Mouse (Mus musculus): ENCODE results near the gene Brd4.
A peak's percentile ranks its signal among the peaks of the same experiment; 100 is the strongest.

Brd4 gene

GRCm38 (mm10) chr17:32280575-32280974 lies 3.9 kb downstream of the Brd4 start:
- no peak for DNase-seq

GRCm38 (mm10) chr17:32277201-32277600 lies 7.3 kb downstream of the Brd4 start:
- DNase-seq = no peak

GRCm38 (mm10) chr17:32275568-32275967 lies 9.0 kb downstream of the Brd4 start:
- DNase-seq = no peak

- DNase-seq = no peak
These were observed 15.4 kb downstream of the Brd4 start for GRCm38 (mm10) chr17:32269151-32269550.

- peak; percentile 73 to 75 for DNase-seq
These were observed 16.0 kb downstream of the Brd4 start for GRCm38 (mm10) chr17:32268540-32268960.

- DNase-seq = no peak
These were observed 16.4 kb downstream of the Brd4 start for GRCm38 (mm10) chr17:32268096-32268495.

- DNase-seq = no peak
These were observed 16.9 kb downstream of the Brd4 start for GRCm38 (mm10) chr17:32267617-32268016.

- DNase-seq = peak; percentile 38 to 45
These were observed 20.9 kb downstream of the Brd4 start for GRCm38 (mm10) chr17:32263672-32264071.

DNA sequence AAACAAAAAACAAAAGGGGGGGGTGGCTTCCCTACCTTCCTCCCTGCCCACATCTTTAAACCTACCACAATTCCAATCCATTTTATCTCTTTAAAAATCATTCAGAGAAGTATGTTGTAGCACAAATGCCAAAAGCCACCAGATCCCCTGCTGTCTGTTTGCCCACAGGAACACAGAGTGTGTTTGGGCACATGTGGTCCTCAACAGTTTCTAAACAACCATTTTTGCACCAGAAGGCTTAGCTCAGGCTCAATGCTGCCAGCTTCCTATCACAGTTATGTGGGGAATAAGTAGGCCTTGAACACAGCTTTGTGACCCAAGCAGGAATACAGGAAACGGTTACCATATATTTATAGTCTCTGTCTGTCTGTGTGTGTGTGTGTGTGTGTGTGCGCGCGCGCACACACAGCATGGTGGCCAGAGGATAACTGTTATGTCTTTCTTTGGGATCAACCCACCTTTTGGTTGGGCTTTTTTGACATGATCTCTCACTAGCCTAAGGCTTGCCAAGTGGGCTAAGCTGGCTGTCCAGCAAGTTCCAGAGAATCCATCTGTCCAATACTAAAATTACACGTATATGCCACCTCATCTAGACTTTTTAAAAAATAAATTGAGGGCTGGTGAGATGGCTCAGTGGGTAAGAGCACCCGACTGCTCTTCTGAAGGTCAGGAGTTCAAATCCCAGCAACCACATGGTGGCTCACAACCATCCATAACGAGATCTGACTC lies 21.5 kb downstream of the Brd4 start:
- peak; percentile 43 for DNase-seq

DNA sequence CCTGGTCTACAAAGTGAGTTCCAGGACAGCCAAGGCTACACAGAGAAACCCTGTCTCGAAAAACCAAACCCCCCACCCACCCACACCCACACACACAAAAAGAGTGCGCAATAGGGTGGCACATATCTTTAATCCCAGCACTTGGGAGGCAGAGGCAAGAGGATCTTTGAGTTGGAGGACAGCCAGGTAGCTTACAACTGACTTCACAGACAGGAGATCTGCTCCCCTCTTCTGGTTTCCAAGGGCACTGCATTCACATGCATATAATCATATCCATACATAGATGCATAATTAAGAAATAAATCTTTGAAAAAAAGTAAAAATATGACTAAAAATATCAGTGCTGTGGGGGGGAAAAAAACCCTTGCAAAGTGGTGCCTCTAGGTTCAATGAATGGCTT lies 25.7 kb downstream of the Brd4 start:
- DNase-seq = no peak

DNA sequence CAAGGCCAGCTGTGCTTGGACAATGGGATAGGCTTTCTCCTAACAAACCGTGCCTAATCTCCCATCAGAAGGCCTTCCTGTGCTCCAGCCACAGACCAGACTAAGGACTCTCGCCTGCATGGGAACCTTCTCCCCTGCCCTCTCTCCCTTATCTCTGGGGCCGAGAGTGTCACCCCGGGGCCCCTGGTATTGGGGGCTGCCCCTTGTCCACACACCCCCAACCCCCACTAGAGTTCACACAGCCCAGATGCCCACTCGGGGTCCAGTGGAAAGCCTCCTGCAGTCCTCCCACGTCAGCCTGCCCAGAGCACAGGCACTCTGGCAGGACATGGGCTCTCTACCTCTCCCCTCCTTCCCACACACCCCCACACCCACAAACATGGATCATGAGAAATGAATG lies 26.6 kb downstream of the Brd4 start:
- no peak for DNase-seq

DNA sequence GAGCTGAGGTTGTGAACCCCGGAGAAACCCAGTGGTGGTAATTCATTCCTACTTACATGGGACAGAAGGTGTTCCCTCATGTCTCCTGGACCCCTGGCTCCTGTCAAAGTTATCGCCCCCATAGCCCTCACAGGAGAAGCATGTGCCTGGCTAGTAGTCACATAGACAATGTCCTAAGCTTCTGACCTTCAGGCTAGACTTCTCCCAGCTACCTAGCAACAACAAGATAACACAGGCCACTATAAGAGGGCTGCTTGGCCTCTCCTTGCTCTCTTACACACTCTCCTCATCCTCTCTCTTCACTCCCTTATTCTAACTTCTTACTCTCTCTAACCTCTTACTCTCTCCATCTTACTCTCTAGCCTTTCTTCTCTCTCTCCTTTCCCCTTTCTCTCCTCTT lies 27.1 kb downstream of the Brd4 start:
- DNase-seq = no peak

- no peak for DNase-seq
These were observed 27.6 kb downstream of the Brd4 start for GRCm38 (mm10) chr17:32256896-32257295.

- peak; percentile 41 to 58 for DNase-seq
These were observed 31.3 kb downstream of the Brd4 start for GRCm38 (mm10) chr17:32253261-32253660.

- no peak for DNase-seq
These were observed 32.6 kb downstream of the Brd4 start for GRCm38 (mm10) chr17:32251827-32252470.

- no peak for DNase-seq
These were observed 34.5 kb downstream of the Brd4 start for GRCm38 (mm10) chr17:32250066-32250465.

- DNase-seq = no peak
These were observed 36.3 kb downstream of the Brd4 start for GRCm38 (mm10) chr17:32248192-32248591.

DNA sequence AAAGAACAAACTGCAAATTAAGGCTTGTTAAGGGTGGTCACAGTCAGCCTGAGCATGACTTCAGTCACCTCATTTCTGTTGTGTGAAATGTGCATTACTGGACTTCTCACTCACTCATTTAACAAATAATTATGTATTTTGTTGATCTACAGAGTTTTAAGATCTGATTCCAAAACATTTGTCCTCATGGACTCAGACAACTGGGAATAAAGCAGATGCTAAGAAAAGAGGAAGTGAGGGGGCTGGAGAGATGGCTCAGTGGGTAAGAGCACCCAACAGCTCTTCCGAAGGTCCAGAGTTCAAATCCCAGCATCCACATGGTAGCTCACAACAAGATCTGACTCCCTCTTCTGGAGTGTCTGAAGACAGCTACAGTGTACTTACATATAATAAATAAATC lies 36.9 kb downstream of the Brd4 start:
- no peak for DNase-seq

GRCm38 (mm10) chr17:32246117-32246516 lies 38.4 kb downstream of the Brd4 start:
- DNase-seq = no peak

DNA sequence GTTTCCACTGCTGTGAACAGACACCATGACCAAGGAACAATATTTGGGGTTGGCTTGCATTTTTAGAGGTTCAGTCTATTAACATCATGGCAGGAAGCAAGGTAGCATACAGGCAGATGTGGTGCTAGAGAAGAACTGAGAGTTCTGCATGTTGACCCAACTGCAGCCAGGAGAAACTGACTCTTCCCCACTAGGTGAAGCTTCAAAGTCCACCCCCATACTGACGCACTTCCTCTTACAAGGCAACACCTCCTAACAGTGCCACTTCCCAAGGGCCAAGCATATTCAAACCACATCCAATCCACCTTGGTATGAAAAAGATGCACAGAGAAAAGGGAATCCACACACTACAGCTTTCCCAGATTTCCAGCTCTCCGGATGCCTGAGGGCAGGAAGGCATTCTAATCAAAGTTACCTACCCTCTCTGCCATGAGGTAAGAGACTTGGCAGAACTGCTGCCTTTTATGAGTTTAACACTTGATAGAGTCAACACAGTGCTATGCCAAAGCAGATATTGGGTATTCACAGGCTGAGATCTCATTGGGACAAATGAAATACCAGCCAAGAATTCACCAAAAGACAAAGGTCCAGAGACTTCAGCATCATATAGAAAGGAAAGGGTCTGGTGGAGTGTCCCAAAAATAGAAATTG lies 43.5 kb downstream of the Brd4 start:
- DNase-seq = no peak

DNA sequence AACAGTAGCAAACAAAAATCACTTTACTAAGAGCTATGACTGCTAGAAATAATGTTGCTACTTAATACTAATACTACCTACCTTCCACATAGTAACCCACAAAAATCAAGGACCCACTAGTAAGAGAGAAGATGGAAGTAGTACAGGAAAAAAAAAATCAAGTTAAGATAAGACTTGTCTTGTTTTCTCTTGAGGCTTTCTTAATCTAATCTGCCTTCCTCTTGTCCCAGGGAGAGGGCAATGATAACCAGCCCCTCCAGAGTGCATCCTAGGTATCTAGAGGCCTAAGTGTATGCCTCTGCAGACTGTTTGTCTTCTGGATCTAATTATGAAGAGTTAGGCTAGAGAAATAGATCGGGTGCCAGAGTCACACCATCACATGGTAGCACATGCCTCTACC lies 45.9 kb downstream of the Brd4 start:
- no peak for DNase-seq

DNA sequence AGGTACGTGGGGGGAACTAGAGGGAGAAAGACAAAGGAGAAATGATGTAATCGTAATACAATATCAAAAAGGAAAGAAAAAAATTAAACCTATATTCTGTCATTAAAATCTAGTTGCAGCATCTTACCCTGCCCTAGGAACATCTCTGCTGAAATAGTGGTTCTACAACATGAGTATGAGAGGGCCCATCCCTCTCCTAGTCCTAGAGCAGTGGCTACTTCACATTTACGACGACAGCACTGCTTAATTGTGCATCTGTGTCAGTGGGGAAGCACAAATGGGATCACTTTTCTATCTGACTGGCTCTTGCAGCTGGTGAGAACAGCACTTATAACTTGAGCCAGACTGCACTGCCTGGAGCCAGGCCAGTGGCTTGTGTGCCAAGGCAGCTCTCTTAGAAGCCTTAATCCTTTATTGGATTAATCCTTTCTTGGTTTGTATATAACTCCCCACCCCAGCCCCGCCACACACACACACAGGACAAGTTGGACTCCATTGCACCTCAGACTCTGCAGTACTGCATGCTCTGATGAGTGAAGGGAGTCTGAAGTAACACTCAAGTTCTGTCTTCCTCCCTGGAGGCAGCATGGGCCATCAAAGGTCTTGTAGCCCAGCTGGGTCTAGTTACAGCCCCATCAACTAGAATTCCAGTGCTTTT lies 48.9 kb downstream of the Brd4 start:
- peak; percentile 80 to 89 for DNase-seq

DNA sequence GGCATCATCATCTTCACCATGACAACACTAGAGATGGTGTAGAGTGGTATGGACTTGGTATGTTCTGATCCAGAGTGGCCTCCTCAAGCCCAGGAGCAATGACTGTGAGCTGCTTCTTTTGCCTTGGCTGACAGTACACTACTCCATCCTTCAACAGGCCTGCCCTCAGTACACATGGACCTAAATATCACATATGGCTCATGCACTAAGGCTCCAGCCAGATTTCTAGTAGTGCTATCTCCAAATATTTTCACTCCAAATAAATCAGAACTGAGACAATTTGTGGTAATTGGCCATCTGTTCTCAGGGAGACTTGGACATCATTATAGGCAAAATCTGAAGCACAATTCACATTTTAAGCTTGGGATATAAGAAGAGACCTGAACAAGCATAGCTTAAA lies 51.3 kb downstream of the Brd4 start:
- no peak for DNase-seq

DNA sequence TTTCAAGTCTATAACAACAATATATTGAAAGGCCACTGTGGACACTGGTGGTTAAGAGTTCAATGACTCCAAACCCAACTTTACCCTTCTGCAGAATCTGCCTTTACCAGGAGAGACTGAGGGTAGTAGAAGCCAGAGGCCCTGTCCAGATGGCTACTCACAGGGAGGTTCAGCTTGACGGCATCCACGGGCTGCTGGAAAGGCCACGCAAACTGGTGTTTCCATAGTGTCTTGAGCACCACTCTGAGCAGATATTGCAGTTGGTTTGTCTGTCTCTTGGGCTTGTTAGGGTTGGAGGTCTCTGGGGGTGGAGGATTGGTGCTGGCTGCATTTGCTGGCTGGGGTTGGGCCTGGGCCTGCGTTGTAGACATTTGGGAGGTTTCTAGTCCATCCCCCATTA lies 55.3 kb downstream of the Brd4 start:
- peak in 1 of 2 experiments; percentile 27 for DNase-seq

Measured in cerebellum, postnatal 10 days (tissue).